Mouse (Mus musculus) stomach, embryonic 14.5 days (tissue): ENCODE measurements around the gene Mindy4. TPM values are rescaled to one million over a fixed set of nuclear protein-coding genes. Genes with fewer than 3 reads are reported as not detected.

Experiments
- ATAC-seq: fragments of 200-750 bp; cut with Nextera tagmentation; 2 replicates; pipeline ENCODE4 v1.8.0; 2017; ENCODE audit warnings: low read depth, moderate TSS enrichment; ENCODE audit not compliant: insufficient number of reproducible peaks, insufficient read depth, low FRiP score
- H3K27ac ChIP-seq: fragments of 300-500 bp; sonication (generic); 2 replicates; pipeline ENCODE4 v1.5.1; 2014; ENCODE audit warnings: mild to moderate bottlenecking, low read length, moderate library complexity, mixed read lengths
- H3K27me3 ChIP-seq: fragments of 300-500 bp; sonication (generic); 2 replicates; pipeline ENCODE4 v1.6.1; 2014; ENCODE audit warnings: low read length, control low read depth, mixed read lengths; ENCODE audit not compliant: control insufficient read depth, insufficient read depth
- H3K36me3 ChIP-seq: fragments of 300-500 bp; sonication (generic); 2 replicates; pipeline ENCODE4 v1.6.1; 2014; ENCODE audit warnings: mild to moderate bottlenecking, control low read depth, low read length, moderate library complexity, mixed read lengths; ENCODE audit not compliant: control insufficient read depth, insufficient read depth
- H3K4me1 ChIP-seq: fragments of 300-500 bp; sonication (generic); 2 replicates; pipeline ENCODE4 v1.6.1; 2014; ENCODE audit warnings: low read length, control low read depth, mixed read lengths; ENCODE audit not compliant: control insufficient read depth, insufficient read depth
- H3K4me2 ChIP-seq: fragments of 300-500 bp; sonication (generic); replicated peaks from 2 replicates; pipeline ENCODE4 v1.6.1; 2014; ENCODE audit warnings: low read depth, low read length, control low read depth
- H3K4me3 ChIP-seq: fragments of 300-500 bp; sonication (generic); 2 replicates; pipeline ENCODE4 v1.5.1; 2014; ENCODE audit warnings: low read depth, low read length, control low read depth
- H3K9ac ChIP-seq: fragments of 300-500 bp; sonication (generic); replicated peaks from 2 replicates; pipeline ENCODE4 v1.6.1; 2014; ENCODE audit warnings: low read depth, mild to moderate bottlenecking, control low read depth, low read length, moderate library complexity, mixed read lengths
- H3K9me3 ChIP-seq: fragments of 300-500 bp; sonication (generic); 2 replicates; pipeline ENCODE4 v1.6.1; 2016; ENCODE audit warnings: low read depth, low read length, control low read depth; ENCODE audit not compliant: control insufficient read depth
- WGBS: fragments of 180-500 bp; shearing (Covaris S2); extraction: QIAGEN DNeasy Blood & Tissue Kit; methylation state at CpG from one replicate; pipeline ENCODE4 v1.1.7; 2014; 5-methylcytosine and 5-hydroxymethylcytosine counted together
- polyA plus RNA-seq: library from polyadenylated mRNA; unstranded; fragments of >200 nt; fragmentation: Nextera tagmentation; extraction: Ambion mirVana; gene quantifications from 2 replicates; pipeline ENCODE4 v1.2.1, GENCODE M21; 2014

Gene Mindy4
- polyA plus RNA-seq, 1 experiment from 2014 or later = 18.0 TPM

DNA sequence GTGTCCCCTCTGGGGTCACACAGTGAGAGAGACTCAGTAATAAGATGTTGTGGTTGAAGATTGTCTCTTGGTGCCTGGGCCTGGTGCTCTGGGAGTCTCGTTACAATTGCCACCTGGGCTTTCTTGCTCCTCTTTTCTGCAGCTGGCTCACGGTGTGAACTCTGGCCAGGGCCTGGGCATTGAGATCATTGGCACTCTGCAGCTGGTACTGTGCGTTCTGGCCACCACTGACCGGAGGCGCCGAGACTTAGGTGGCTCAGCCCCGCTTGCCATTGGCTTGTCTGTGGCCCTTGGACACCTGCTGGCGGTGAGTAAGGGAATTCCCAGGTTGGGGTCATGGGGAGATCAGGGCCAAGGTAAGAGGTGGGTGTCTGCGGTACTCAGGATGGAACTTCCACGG is 142.1 kb downstream of the Mindy4 start:
- Histone ChIP-seq H3K9me3 (no peaks in the 10 kb centered on the region), H3K27me3 (no peaks in the 10 kb centered on the region), H3K4me2 (no peak overlapping the region), H3K4me3 (no peak overlapping the region), H3K27ac (no peak overlapping the region), H3K9ac (no peak overlapping the region), H3K36me3 (no peaks in the 10 kb centered on the region), H3K4me1 (peaks cover 16% of the 10 kb centered on the region)
- WGBS = 89% methylated on average over 10 of the region's 10 CpGs
- no peak for ATAC-seq

DNA sequence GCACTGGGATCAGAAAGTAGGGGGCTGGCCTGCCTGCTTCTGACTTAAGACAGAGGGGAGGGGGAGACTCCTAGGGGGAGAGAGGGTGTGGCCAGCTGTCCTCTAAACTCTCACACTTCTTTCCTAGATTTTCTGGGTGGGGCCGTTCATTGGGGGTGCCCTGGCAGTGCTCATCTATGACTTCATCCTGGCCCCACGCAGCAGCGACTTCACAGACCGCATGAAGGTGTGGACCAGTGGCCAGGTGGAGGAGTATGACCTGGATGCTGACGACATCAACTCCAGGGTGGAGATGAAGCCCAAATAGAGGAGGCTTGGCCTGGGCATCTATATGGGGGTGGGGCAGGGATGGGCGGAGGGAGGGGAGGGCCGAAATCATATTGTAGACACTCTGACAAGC is 143.3 kb downstream of the Mindy4 start:
- Histone ChIP-seq H3K4me2 (no peak overlapping the region), H3K9ac (no peak overlapping the region), H3K27me3 (no peaks in the 10 kb centered on the region), H3K36me3 (no peaks in the 10 kb centered on the region), H3K27ac (no peak overlapping the region), H3K4me1 (peaks cover 8% of the 10 kb centered on the region), H3K4me3 (no peak overlapping the region), H3K9me3 (no peaks in the 10 kb centered on the region)
- ATAC-seq = no peak
- WGBS = 73% methylated on average over 7 of the region's 7 CpGs

DNA sequence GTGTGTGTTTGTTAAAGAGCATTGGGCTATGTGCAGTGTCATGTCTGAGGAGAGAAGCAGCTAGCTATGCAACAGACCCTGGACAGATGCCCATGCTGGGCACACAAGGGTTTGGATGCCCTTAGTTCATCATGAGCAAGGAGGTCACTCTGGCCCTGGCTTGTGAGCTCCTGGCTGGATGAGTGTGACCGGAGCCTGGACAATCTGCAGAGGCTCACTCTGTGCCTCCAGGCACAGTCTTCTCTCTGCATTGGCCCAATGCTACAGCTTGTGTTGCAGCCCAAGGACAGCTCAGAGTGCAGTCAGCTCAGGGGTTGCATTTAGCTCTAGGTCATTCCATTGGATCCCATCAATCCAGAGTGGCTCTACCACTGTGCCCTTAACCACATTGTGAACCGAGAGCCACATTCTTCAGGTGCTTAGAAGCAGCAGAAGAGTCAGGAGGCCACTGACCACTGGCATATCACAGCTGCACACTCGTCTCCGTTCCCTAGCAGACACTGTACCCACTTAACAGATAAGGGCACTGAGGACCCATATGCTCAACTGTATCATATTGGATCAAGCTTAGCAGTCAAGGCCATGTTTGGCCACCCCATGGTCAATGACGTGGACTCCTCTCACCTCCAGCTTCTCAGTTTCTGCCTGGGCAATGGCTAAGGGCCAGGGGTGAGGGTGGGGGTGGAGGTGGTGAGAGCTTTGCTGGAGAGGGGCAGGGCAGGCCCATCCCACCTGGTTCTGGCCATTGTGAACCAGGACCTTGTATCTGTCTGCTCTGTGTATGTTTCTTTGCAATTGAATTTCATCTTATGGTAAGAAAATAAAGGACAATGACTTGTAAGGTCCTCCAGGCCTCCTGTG is 144.8 kb downstream of the Mindy4 start:
- no peaks in the 10 kb centered on the region for H3K9me3 ChIP-seq
- H3K27me3 ChIP-seq = no peaks in the 10 kb centered on the region
- no peaks in the 10 kb centered on the region for H3K36me3 ChIP-seq
- ATAC-seq = no peak
- H3K4me1 ChIP-seq = no peaks in the 10 kb centered on the region
- WGBS = 81% methylated on average over 5 of the region's 5 CpGs
- H3K4me2 ChIP-seq = no peak overlapping the region
- no peak overlapping the region for H3K4me3 ChIP-seq
- no peak overlapping the region for H3K27ac ChIP-seq
- H3K9ac ChIP-seq = no peak overlapping the region

DNA sequence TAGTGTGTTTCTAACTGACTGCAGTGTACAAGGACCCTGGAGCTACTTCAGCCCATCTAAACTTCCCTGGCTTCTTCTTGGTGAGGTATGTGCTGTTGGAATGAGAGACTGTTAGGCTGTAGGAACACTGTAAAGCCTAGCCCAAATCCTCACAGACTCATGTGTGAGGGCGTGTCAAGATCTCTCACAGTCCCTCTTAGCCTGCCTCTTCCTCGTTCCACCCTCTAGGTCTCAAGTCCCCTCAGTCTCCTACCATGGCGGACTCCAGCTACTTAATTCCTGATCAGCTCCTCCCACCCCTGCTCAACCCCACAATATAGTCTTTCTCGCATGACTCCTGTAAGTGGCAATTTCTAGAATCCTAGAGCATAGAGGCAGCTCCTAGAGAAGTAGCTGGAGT is 146.0 kb downstream of the Mindy4 start:
- no peak for ATAC-seq
- H3K27me3 ChIP-seq = no peaks in the 10 kb centered on the region
- WGBS = 89% methylated on average over 4 of the region's 4 CpGs

DNA sequence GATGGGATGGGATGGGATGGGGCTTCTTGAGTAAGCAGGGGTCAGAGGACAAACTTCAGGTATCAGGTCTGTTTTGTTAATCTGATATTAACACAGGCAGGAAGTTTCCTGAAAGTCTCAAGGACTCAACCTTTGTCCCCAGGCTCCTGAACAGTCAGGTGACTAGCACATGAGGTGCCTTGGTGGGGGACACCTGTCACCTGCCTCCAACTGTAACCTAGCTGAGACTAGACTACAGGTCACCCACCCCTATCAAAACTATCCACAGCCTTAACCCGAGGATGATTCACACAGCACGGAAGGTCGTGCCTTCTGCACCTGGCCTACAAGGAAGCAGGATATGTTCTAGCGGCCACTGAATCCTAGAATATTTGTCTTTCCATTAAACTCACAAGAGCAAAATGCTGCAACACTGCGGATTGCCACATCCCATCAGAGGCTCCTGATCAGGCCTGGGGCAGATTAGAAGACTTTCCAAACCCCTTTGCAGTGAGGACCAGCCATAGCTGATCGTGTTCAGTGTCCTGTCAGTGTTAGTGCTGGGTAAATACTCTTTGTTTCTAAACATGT is 147.3 kb downstream of the Mindy4 start:
- WGBS = 93% methylated on average over 6 of the region's 6 CpGs
- no peak for ATAC-seq

More for the DNA sequence above, 146.0 kb downstream of the Mindy4 start:
- H3K4me2 ChIP-seq = no peak overlapping the region
- no peak overlapping the region for H3K9ac ChIP-seq
- H3K9me3 ChIP-seq = no peaks in the 10 kb centered on the region
- no peak overlapping the region for H3K27ac ChIP-seq
- no peaks in the 10 kb centered on the region for H3K4me1 ChIP-seq
- H3K4me3 ChIP-seq = no peak overlapping the region
- H3K36me3 ChIP-seq = no peaks in the 10 kb centered on the region

DNA sequence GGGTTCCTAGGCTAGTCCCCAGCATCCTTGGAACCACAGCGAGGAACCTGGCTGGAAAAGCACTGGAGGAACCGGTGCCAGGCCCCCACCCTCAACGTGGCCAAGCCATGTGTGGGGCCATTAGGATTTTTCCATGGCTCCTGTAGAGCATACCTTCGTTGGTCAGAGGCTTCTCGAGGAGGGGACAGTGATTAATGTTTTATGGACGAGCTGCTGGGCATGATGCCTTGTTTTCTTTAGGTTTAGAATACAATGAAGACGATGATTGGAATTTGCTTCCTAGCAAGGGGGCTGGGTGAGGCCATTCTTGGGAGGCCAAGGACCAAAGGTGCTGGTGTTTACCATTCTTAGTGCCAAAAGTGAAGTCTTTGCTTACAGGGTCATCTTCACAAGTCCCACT is 148.5 kb downstream of the Mindy4 start:
- Histone ChIP-seq H3K4me1 (no peaks in the 10 kb centered on the region), H3K9ac (no peak overlapping the region), H3K27ac (no peak overlapping the region), H3K27me3 (no peaks in the 10 kb centered on the region), H3K36me3 (no peaks in the 10 kb centered on the region), H3K4me3 (no peak overlapping the region), H3K9me3 (no peaks in the 10 kb centered on the region), H3K4me2 (no peak overlapping the region)
- WGBS = 53% methylated on average over 7 of the region's 7 CpGs
- no peak for ATAC-seq

More for the DNA sequence above, 147.3 kb downstream of the Mindy4 start:
- Histone ChIP-seq H3K36me3 (no peaks in the 10 kb centered on the region), H3K9ac (no peak overlapping the region), H3K4me3 (no peak overlapping the region), H3K4me1 (no peaks in the 10 kb centered on the region), H3K27ac (no peak overlapping the region), H3K27me3 (no peaks in the 10 kb centered on the region), H3K9me3 (no peaks in the 10 kb centered on the region), H3K4me2 (no peak overlapping the region)

DNA sequence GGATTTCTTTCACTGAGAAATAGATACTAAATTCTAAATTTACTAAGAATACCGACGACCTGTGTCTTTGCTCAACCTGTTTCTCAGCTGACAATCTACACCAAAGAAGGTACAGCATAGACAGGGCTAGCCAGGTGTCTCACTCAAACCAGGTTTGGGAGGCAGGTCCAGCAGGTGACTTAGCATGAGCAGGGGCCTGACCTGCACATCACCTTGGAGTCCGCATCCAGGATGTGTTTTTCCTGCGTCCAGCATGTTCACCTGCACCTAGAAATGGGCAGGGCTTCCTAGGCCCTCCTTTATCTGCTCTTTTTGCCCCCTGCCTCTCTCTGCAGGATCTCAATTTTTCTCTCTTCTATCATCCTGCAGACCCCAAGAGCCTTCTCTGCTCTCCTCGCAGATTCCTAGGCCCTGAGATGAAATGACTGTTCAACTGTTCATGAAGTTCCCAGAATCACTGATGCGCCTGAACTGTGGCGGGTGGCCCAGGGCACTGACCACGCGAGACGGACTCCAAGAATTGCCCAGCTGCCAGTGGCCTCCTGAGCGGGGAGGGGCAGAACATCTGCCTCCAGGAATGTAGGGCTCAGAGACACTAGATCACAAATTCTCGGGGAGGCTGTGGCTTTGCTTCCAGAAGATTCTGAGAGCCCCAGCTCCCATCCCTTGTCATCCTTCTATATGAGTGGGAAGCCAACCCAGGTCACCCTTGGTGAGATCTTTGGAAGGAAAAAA is 150.7 kb downstream of the Mindy4 start:
- Histone ChIP-seq H3K36me3 (no peaks in the 10 kb centered on the region), H3K9ac (no peak overlapping the region), H3K4me2 (no peak overlapping the region), H3K9me3 (no peaks in the 10 kb centered on the region), H3K4me1 (0 out of 2 replicates have a peak, but pooled peaks cover 5% of the 10 kb centered on the region), H3K27me3 (no peaks in the 10 kb centered on the region), H3K27ac (no peak overlapping the region), H3K4me3 (no peak overlapping the region)
- ATAC-seq = no peak
- 84% methylated on average over 12 of the region's 12 CpGs for WGBS

DNA sequence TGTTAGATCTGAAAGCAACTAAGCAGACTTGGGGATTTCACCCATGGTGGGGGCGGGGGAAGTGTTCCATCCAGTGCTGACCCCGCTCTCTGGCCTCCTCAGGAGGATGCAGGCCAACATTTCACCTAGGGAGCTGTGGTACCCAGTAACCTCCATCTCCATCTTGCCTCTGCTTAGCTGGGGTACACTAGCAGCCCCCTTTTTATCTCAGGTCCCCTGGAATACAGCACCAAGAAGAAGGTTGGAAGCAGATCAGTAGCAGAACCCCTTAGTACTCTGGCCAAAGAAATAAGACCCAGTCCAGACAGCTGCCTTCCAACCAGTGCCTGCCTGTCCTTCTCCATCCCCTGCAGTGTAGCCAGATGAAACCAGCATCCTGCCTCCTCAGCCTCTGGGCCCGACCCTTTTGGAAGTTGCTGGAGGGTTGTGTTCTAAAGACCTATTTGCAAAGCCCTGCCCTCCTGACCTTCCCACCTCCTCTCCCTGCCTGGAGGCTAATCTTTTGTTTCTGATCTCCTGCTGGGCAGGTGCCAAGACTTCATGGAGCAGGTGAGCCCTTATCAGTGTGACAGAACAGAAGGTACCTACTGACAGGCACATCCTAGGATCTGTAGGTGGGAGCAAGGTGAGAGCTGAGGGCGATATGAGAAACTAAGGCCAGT is 151.4 kb downstream of the Mindy4 start:
- Histone ChIP-seq H3K36me3 (no peaks in the 10 kb centered on the region), H3K4me1 (0 out of 2 replicates have a peak, but pooled peaks cover 5% of the 10 kb centered on the region), H3K9ac (no peak overlapping the region), H3K27ac (no peak overlapping the region), H3K4me3 (no peak overlapping the region), H3K9me3 (no peaks in the 10 kb centered on the region), H3K4me2 (no peak overlapping the region), H3K27me3 (no peaks in the 10 kb centered on the region)
- WGBS = 68% methylated on average over 4 of the region's 4 CpGs
- no peak for ATAC-seq
